Mouse (Mus musculus) naive thymus-derived CD4-positive, alpha-beta T cell, adult 2 months (primary cell): ENCODE measurements around the gene Jph3.
A peak's percentile ranks its signal among the peaks of the same experiment; 100 is the strongest.

ENCODE experiments used
- DNase-seq: peaks from one replicate; pipeline ENCODE4 v3.0.0-alpha.2; 2011; ENCODE audit warnings: low read depth

Gene Jph3

GRCm38 (mm10) chr8:121730170-121730569 lies 747 bp downstream of the Jph3 start:
- no peak for DNase-seq

- no peak for DNase-seq
These were observed 1.2 kb downstream of the Jph3 start for GRCm38 (mm10) chr8:121730646-121731045.

GRCm38 (mm10) chr8:121731060-121731459 lies 1.6 kb downstream of the Jph3 start:
- no peak for DNase-seq

GRCm38 (mm10) chr8:121731471-121732333 lies 2.3 kb downstream of the Jph3 start:
- no peak for DNase-seq

GRCm38 (mm10) chr8:121732334-121732665 lies 2.9 kb downstream of the Jph3 start:
- no peak for DNase-seq

GRCm38 (mm10) chr8:121734262-121734661 lies 4.8 kb downstream of the Jph3 start:
- no peak for DNase-seq

- DNase-seq, result no peak
These were observed 6.8 kb downstream of the Jph3 start for GRCm38 (mm10) chr8:121736236-121736635.

GRCm38 (mm10) chr8:121740721-121741120 lies 11.3 kb downstream of the Jph3 start:
- DNase-seq, result no peak

GRCm38 (mm10) chr8:121749501-121749900 lies 20.1 kb downstream of the Jph3 start:
- DNase-seq, result no peak

GRCm38 (mm10) chr8:121750512-121750911 lies 21.1 kb downstream of the Jph3 start:
- peak; percentile 9 for DNase-seq

- peak; percentile 54 for DNase-seq
These were observed 22.0 kb downstream of the Jph3 start for GRCm38 (mm10) chr8:121751407-121751806.

- DNase-seq, result no peak
These were observed 29.0 kb downstream of the Jph3 start for GRCm38 (mm10) chr8:121758470-121758869.

GRCm38 (mm10) chr8:121760484-121760883 lies 31.1 kb downstream of the Jph3 start:
- DNase-seq, result no peak

- DNase-seq, result no peak
These were observed 32.1 kb downstream of the Jph3 start for GRCm38 (mm10) chr8:121761480-121761879.

GRCm38 (mm10) chr8:121762999-121763699 lies 33.7 kb downstream of the Jph3 start:
- no peak for DNase-seq

GRCm38 (mm10) chr8:121763700-121764013 lies 34.2 kb downstream of the Jph3 start:
- no peak for DNase-seq

GRCm38 (mm10) chr8:121765594-121766138 lies 36.2 kb downstream of the Jph3 start:
- DNase-seq, result no peak

GRCm38 (mm10) chr8:121769095-121769494 lies 39.7 kb downstream of the Jph3 start:
- no peak for DNase-seq

- DNase-seq, result no peak
These were observed 40.2 kb downstream of the Jph3 start for GRCm38 (mm10) chr8:121769621-121770020.

- no peak for DNase-seq
These were observed 41.7 kb downstream of the Jph3 start for GRCm38 (mm10) chr8:121770845-121771752.

GRCm38 (mm10) chr8:121773876-121774275 lies 44.5 kb downstream of the Jph3 start:
- DNase-seq, result no peak

GRCm38 (mm10) chr8:121782493-121782892 lies 53.1 kb downstream of the Jph3 start:
- no peak for DNase-seq
